Mouse (Mus musculus): ENCODE measurements at regions not wholly inside any gene's neighbourhood (a gene's known extent, or its start where the extent isn't known, plus 50 kb on each side); places are given as distances from the start of the nearest gene placed in this dataset.

GRCm38 (mm10) chr15:52108761-52109160, 1775.9 kb upstream of the Gm7489 start:
- TF ChIP-seq POLR2A (IDR thresholded peaks at IDR 0.05; ENCODE audit: insufficient read length, low read depth) (no peak), MAX (IDR thresholded peaks at IDR 0.05; ENCODE audit: low read depth) (no peak), E2F4 (IDR thresholded peaks at IDR 0.05; ENCODE audit: insufficient read depth) (no peak), TCF3 (IDR thresholded peaks at IDR 0.05; ENCODE audit: insufficient read length, low read depth) (no peak), CEBPB (IDR thresholded peaks at IDR 0.05; ENCODE audit: insufficient read depth, poor library complexity, severe bottlenecking) (no peak), MYOD1 (IDR thresholded peaks at IDR 0.05; ENCODE audit: control insufficient read depth in 1 of 3, insufficient read length in 2 of 3, low read depth in 2 of 3) (no peak), TCF12 (IDR thresholded peaks at IDR 0.05; ENCODE audit: insufficient read depth, poor library complexity, severe bottlenecking) (no peak), USF1 (IDR thresholded peaks at IDR 0.05; ENCODE audit: low read depth) (no peak), MYOG (IDR thresholded peaks at IDR 0.05; ENCODE audit: control insufficient read depth in 1 of 3, insufficient read depth in 1 of 3, insufficient read length in 2 of 3, low read depth in 2 of 3) (no peak)

Data from myocyte (in vitro differentiated cells).